Mouse (Mus musculus): ENCODE results near the gene Cd200r1. TPM values are rescaled to one million over a fixed set of nuclear protein-coding genes. Genes with fewer than 3 reads are reported as not detected.
"Not testable (repeated sequence)": the region's sequence is repeated elsewhere in the genome, so short reads cannot be mapped to it uniquely, and the experiment has no call there.

Cd200r1 gene
- polyA plus RNA-seq, 1 experiment from 2014 or later: 0.97 TPM

DNA sequence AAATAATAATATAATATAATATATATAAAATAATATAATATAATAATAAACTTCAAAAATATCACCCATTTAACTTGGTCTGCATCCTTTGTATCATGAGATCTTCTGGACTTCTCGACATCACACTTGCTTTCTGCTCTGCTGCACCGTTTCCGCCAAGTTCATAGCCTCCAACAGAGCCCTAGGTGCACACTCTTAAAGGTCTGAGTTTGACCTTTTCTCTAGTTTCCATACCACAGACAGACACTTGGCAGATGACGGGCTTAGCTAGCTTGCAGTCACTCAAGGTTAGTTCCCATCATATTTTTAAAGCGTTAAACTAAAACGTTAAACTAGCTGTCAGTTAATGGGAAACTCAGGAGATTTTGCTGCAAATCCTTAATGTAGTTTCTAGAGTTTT is 8.7 kb downstream of the Cd200r1 start:
- no peak overlapping the region for H3K4me3 ChIP-seq (replicated peaks; ENCODE audit: low read depth, low read length)
- WGBS: 81% methylated on average over 6 of the region's 6 CpGs
- no peak for TF ChIP-seq CTCF (IDR thresholded peaks at IDR 0.05; ENCODE audit: low read depth)
- no peaks in the 10 kb centered on the region for H3K9me3 ChIP-seq (replicated peaks; ENCODE audit: low read length)
- ATAC-seq (replicated peaks; ENCODE audit: low FRiP score, low read depth) (no peak), DNase-seq (ENCODE audit: low spot score) (no peak)
- no peak overlapping the region for H3K9ac ChIP-seq (ENCODE audit: low read depth, low read length)
- no peaks in the 10 kb centered on the region for H3K27me3 ChIP-seq (ENCODE audit: insufficient read depth, low read length)
- H3K36me3 ChIP-seq (ENCODE audit: insufficient read depth, low read length): no peaks in the 10 kb centered on the region
- no peak overlapping the region for H3K4me2 ChIP-seq (ENCODE audit: low read length)
- H3K27ac ChIP-seq: no peak overlapping the region
- no peaks in the 10 kb centered on the region for H3K4me1 ChIP-seq (replicated peaks; ENCODE audit: insufficient read depth, low read length)

DNA sequence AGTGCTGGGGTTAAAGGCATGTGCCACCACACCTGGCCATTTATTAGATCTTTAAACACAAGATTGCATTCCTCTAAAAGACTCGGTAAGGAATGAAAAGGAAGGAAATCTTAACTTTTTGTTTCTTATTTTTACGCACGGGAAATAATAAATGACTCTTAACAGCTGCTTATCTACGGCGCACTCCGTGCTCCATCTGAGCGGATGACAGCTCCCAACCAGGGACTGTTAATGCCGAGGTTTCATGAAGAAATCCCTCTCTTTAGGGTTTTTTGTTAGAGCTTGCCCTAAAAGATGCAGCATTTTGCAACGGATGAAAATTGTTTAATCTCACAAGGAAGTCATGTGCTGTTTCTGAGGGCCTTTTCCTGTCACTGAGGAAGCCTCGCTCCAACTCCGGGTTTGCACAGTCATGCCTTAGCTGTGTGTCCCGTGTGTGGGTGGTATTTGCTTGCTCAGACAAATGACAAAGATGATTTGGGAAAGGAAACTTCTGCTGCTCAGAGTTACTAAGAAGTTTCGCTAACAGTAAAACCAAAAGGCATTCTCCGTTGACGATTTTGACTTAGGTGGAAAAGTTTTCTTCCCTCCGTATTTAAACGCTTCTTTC is 13.1 kb downstream of the Cd200r1 start:
- WGBS: 54% methylated on average over 17 of the region's 17 CpGs
- Histone ChIP-seq H3K4me1 (replicated peaks; ENCODE audit: insufficient read depth, low read length) (no peaks in the 10 kb centered on the region), H3K9me3 (replicated peaks; ENCODE audit: low read length) (no peaks in the 10 kb centered on the region), H3K36me3 (ENCODE audit: insufficient read depth, low read length) (no peaks in the 10 kb centered on the region), H3K27me3 (ENCODE audit: insufficient read depth, low read length) (no peaks in the 10 kb centered on the region), H3K27ac (no peak overlapping the region), H3K4me3 (replicated peaks; ENCODE audit: low read depth, low read length) (no peak overlapping the region), H3K9ac (ENCODE audit: low read depth, low read length) (no peak overlapping the region), H3K4me2 (ENCODE audit: low read length) (peak overlapping the region; percentile 21)
- peak; percentile 37 for DNase-seq (ENCODE audit: low spot score)
- no peak for ATAC-seq (replicated peaks; ENCODE audit: low FRiP score, low read depth)
- TF ChIP-seq CTCF (IDR thresholded peaks at IDR 0.05; ENCODE audit: low read depth): no peak

DNA sequence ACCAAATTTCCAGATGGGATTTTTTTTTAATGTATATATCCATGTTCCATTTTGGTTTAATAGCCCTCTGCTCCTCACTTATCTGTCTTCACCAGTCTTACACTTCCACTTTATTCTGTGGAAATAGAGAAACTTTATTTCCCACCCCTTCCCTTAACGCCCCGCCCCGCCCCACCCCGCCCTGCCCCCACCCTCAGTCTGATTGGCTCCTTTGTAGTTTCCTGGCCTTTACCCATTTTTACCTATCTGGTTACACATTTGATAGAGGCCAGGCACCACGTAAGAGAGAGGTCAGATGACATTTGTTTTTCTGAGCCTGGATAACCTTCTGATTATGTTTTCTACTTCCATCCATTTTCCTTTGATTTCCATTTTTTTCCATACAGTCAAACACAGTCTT is 14.0 kb downstream of the Cd200r1 start:
- H3K4me2 ChIP-seq (ENCODE audit: low read length): no peak overlapping the region
- 84% methylated on average over 5 of the region's 5 CpGs for WGBS
- H3K9me3 ChIP-seq (replicated peaks; ENCODE audit: low read length): no peaks in the 10 kb centered on the region
- H3K4me1 ChIP-seq (replicated peaks; ENCODE audit: insufficient read depth, low read length): no peaks in the 10 kb centered on the region
- H3K4me3 ChIP-seq (replicated peaks; ENCODE audit: low read depth, low read length): no peak overlapping the region
- ATAC-seq (replicated peaks; ENCODE audit: low FRiP score, low read depth) (no peak), DNase-seq (ENCODE audit: low spot score) (no peak)
- H3K9ac ChIP-seq (ENCODE audit: low read depth, low read length): no peak overlapping the region
- TF ChIP-seq CTCF (IDR thresholded peaks at IDR 0.05; ENCODE audit: low read depth): no peak
- no peaks in the 10 kb centered on the region for H3K27me3 ChIP-seq (ENCODE audit: insufficient read depth, low read length)
- no peaks in the 10 kb centered on the region for H3K36me3 ChIP-seq (ENCODE audit: insufficient read depth, low read length)
- H3K27ac ChIP-seq: no peak overlapping the region

DNA sequence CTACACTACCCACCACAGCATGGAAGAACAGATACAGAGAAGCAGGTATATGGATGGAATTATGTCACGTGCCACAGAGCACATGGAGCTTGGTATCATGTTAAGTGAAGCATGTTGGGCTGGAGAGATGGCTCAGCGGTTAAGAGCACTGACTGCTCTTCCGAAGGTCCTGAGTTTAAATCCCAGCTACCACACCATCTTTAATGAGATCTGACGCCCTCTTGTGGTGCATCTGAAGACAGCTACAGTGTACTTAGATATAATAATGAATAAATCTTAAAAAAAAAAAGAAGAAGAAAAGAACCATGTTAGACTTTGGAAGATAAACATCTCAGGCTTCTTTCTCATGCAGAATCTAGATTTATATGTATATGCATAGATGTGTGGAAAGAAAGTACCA is 15.2 kb downstream of the Cd200r1 start:
- WGBS: 71% methylated on average over 4 of the region's 4 CpGs
- Histone ChIP-seq H3K27ac (no peak overlapping the region), H3K9ac (ENCODE audit: low read depth, low read length) (no peak overlapping the region), H3K36me3 (ENCODE audit: insufficient read depth, low read length) (no peaks in the 10 kb centered on the region), H3K4me1 (replicated peaks; ENCODE audit: insufficient read depth, low read length) (no peaks in the 10 kb centered on the region), H3K27me3 (ENCODE audit: insufficient read depth, low read length) (no peaks in the 10 kb centered on the region), H3K4me3 (replicated peaks; ENCODE audit: low read depth, low read length) (no peak overlapping the region), H3K9me3 (replicated peaks; ENCODE audit: low read length) (no peaks in the 10 kb centered on the region), H3K4me2 (ENCODE audit: low read length) (no peak overlapping the region)
- 0 out of 2 replicates have a peak, but pooled peaks have one; percentile 6 for TF ChIP-seq CTCF (IDR thresholded peaks at IDR 0.05; ENCODE audit: low read depth)
- ATAC-seq (replicated peaks; ENCODE audit: low FRiP score, low read depth) (no peak), DNase-seq (ENCODE audit: low spot score) (no peak)

DNA sequence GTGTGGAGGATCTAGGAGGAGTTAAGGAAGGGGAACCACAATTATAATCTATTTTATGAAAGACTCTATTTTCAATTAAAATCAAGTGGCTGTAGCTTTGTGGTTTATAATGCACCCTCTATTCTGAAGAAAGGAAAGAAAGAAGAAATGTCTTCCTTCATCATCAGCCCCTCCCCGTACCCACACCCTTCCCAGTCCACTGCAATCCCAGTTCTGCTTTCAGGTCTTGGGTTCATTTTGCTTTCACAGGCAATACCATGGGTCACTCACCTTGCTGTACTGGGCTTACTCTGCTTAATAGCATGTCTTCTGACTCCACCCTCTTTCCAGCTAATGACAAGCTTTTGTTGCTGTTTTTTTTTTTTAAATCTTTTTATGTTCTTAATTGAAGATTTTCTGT is 21.4 kb downstream of the Cd200r1 start:
- ATAC-seq (replicated peaks; ENCODE audit: low FRiP score, low read depth) (no peak), DNase-seq (ENCODE audit: low spot score) (no peak)
- Histone ChIP-seq H3K4me3 (replicated peaks; ENCODE audit: low read depth, low read length) (no peak overlapping the region), H3K4me1 (replicated peaks; ENCODE audit: insufficient read depth, low read length) (no peaks in the 10 kb centered on the region), H3K9me3 (replicated peaks; ENCODE audit: low read length) (no peaks in the 10 kb centered on the region), H3K36me3 (ENCODE audit: insufficient read depth, low read length) (no peaks in the 10 kb centered on the region), H3K27ac (no peak overlapping the region), H3K4me2 (ENCODE audit: low read length) (no peak overlapping the region), H3K27me3 (ENCODE audit: insufficient read depth, low read length) (no peaks in the 10 kb centered on the region), H3K9ac (ENCODE audit: low read depth, low read length) (no peak overlapping the region)
- 90% methylated on average over 1 of the region's 1 CpGs for WGBS
- TF ChIP-seq CTCF (IDR thresholded peaks at IDR 0.05; ENCODE audit: low read depth): no peak

DNA sequence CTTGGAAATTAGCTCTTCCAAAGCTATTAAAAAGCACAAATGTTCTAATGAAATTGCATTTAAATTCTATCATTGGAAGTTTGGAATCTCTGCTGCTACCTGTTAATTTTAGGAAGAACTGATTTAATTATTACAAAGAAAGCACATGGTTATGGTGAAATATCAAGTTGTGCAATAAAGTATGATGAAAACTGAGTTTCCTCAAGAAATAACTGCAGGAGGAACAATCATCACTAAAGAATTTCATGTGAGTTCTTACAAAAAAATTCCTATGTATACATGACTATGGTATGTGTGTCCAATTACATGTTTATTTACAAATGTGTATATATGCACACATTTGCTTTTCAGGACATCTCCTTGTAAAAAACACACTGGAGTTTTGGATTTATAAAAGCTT is 28.9 kb downstream of the Cd200r1 start:
- Histone ChIP-seq H3K4me2 (ENCODE audit: low read length) (no peak overlapping the region), H3K27me3 (ENCODE audit: insufficient read depth, low read length) (no peaks in the 10 kb centered on the region), H3K27ac (no peak overlapping the region), H3K9me3 (replicated peaks; ENCODE audit: low read length) (no peaks in the 10 kb centered on the region), H3K4me1 (replicated peaks; ENCODE audit: insufficient read depth, low read length) (no peaks in the 10 kb centered on the region), H3K9ac (ENCODE audit: low read depth, low read length) (no peak overlapping the region), H3K36me3 (ENCODE audit: insufficient read depth, low read length) (no peaks in the 10 kb centered on the region), H3K4me3 (replicated peaks; ENCODE audit: low read depth, low read length) (no peak overlapping the region)
- no peak for TF ChIP-seq CTCF (IDR thresholded peaks at IDR 0.05; ENCODE audit: low read depth)
- no peak for ATAC-seq (replicated peaks; ENCODE audit: low FRiP score, low read depth)
- no peak for DNase-seq (ENCODE audit: low spot score)

DNA sequence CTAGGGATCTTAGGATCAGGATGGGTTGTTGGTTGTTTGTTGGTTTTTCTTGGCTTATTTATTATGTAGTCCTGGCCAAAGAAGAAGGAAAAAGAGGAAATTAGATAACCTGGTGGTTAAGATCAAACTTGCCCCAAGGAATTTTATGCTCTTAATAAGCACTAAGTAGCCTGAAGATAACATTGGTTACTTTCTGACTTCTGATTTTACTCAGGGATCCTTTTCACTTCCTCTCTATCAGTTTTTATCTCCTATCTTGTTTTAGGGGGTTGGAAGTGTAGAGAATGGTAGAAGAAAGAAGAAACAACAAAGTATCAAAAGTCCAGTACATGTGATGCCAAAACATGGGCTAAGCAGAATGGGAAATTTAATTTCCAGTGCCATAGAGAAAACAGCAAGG is 40.4 kb downstream of the Cd200r1 start:
- H3K4me3 ChIP-seq (replicated peaks; ENCODE audit: low read depth, low read length): no peak overlapping the region
- H3K36me3 ChIP-seq (ENCODE audit: insufficient read depth, low read length): no peaks in the 10 kb centered on the region
- no peaks in the 10 kb centered on the region for H3K9me3 ChIP-seq (replicated peaks; ENCODE audit: low read length)
- H3K27me3 ChIP-seq (ENCODE audit: insufficient read depth, low read length): no peaks in the 10 kb centered on the region
- no peaks in the 10 kb centered on the region for H3K4me1 ChIP-seq (replicated peaks; ENCODE audit: insufficient read depth, low read length)
- TF ChIP-seq CTCF (IDR thresholded peaks at IDR 0.05; ENCODE audit: low read depth): no peak
- no peak overlapping the region for H3K4me2 ChIP-seq (ENCODE audit: low read length)
- no peak overlapping the region for H3K9ac ChIP-seq (ENCODE audit: low read depth, low read length)
- DNase-seq (ENCODE audit: low spot score) (no peak), ATAC-seq (replicated peaks; ENCODE audit: low FRiP score, low read depth) (no peak)
- no peak overlapping the region for H3K27ac ChIP-seq

DNA sequence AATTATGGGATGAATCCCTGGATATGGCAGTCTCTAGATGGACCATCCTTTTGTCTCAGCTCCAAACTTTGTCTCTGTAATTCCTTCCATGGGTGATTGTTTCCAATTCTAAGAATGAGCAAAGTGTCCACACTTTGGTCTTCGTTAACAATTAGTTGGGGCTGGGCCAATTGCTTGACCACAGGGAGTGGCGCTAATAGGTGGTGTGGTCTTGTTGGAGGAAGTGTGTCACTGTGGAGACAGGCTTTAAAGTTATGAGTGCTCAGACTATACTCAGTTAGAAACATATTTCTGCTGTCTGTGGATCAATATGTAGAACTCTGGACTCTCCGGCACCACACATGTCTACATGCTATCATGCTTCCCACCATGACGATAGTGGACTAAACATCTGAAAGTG is 44.7 kb downstream of the Cd200r1 start:
- H3K9me3 ChIP-seq (replicated peaks; ENCODE audit: low read length); H3K4me2 ChIP-seq (ENCODE audit: low read length); H3K4me3 ChIP-seq (replicated peaks; ENCODE audit: low read depth, low read length); H3K36me3 ChIP-seq (ENCODE audit: insufficient read depth, low read length); H3K9ac ChIP-seq (ENCODE audit: low read depth, low read length); H3K4me1 ChIP-seq (replicated peaks; ENCODE audit: insufficient read depth, low read length); H3K27ac ChIP-seq; ATAC-seq (replicated peaks; ENCODE audit: low FRiP score, low read depth); H3K27me3 ChIP-seq (ENCODE audit: insufficient read depth, low read length); DNase-seq (ENCODE audit: low spot score): not testable (repeated sequence)
- 95% methylated on average over 4 of the region's 4 CpGs for WGBS
